Mouse (Mus musculus) MEL (cell line): Measurements from ENCODE around the gene Phtf2. TPM values are rescaled to one million over a fixed set of nuclear protein-coding genes. Genes with fewer than 3 reads are reported as not detected.

Experiments
- DNase-seq: peaks from one replicate; pipeline ENCODE4 v3.0.0; 2011; ENCODE audit warnings: low read depth, low spot score
- H3K27ac ChIP-seq: 2 replicates; pipeline ENCODE4 v1.5.1; 2012; ENCODE audit warnings: low read depth, mild to moderate bottlenecking, control low read depth, low read length, moderate library complexity; ENCODE audit not compliant: control insufficient read depth
- H3K27me3 ChIP-seq, 2 experiments: fragments of 150-350 bp in 1 of 2; sonication (generic) in 1 of 2; 2 replicates each; pipeline ENCODE4 v1.6.1; 2012; ENCODE audit warnings: low read length in 2 of 2, mild to moderate bottlenecking in 2 of 2, improper control_type of control experiment in 1 of 2, moderate library complexity in 1 of 2; ENCODE audit not compliant: insufficient read depth in 2 of 2, control insufficient read depth in 1 of 2
- H3K36me3 ChIP-seq, 2 experiments: 2 replicates each; pipeline ENCODE4 v1.6.1; 2012 to 2014; ENCODE audit warnings: low read length in 2 of 2, improper control_type of control experiment in 1 of 2, inconsistent platforms in 1 of 2, mild to moderate bottlenecking in 1 of 2; ENCODE audit not compliant: insufficient read depth in 2 of 2, control insufficient read depth in 1 of 2
- H3K4me1 ChIP-seq, 2 experiments: fragments of 150-350 bp in 1 of 2; sonication (generic) in 1 of 2; 2 replicates each; pipeline ENCODE4 v1.6.1; 2012; ENCODE audit warnings: low read length in 2 of 2, improper control_type of control experiment in 1 of 2, mild to moderate bottlenecking in 1 of 2; ENCODE audit not compliant: insufficient read depth in 2 of 2, control insufficient read depth in 1 of 2
- H3K4me3 ChIP-seq, 2 experiments: fragments of 150-350 bp in 1 of 2; sonication (generic) in 1 of 2; 2 replicates each; pipeline ENCODE4 v1.5.1; 2012; ENCODE audit warnings: low read depth in 2 of 2, low read length in 2 of 2, mild to moderate bottlenecking in 2 of 2, moderate library complexity in 2 of 2, control low read depth in 1 of 2, improper control_type of control experiment in 1 of 2; ENCODE audit not compliant: control insufficient read depth in 1 of 2, insufficient read depth in 1 of 2
- H3K79me2 ChIP-seq: 2 replicates; pipeline ENCODE4 v1.6.1; 2012; ENCODE audit warnings: mild to moderate bottlenecking, low read length, moderate library complexity; ENCODE audit not compliant: control insufficient read depth, poor library complexity, insufficient read depth
- H3K9ac ChIP-seq: 2 replicates; pipeline ENCODE4 v1.6.1; 2012; ENCODE audit warnings: low read depth, mild to moderate bottlenecking, control low read depth, low read length, moderate library complexity; ENCODE audit not compliant: control insufficient read depth, poor library complexity, severe bottlenecking
- H3K9me3 ChIP-seq: fragments of 150-350 bp; sonication (generic); replicated peaks from 2 replicates; pipeline ENCODE4 v1.6.1; 2012; ENCODE audit warnings: mild to moderate bottlenecking, low read length, improper control_type of control experiment, moderate library complexity; ENCODE audit not compliant: insufficient read depth
- BHLHE40 ChIP-seq: IDR thresholded peaks from 2 replicates; pipeline ENCODE4 v1.6.1; 2012; ENCODE audit warnings: low read depth, mild to moderate bottlenecking, inconsistent platforms, low read length, improper control_type of control experiment, borderline replicate concordance
- CHD1 ChIP-seq: IDR thresholded peaks from 2 replicates; pipeline ENCODE4 v1.6.1; 2012; ENCODE audit warnings: low read depth, mild to moderate bottlenecking, inconsistent platforms, low read length, improper control_type of control experiment
- CHD2 ChIP-seq: IDR thresholded peaks from 2 replicates; pipeline ENCODE4 v1.6.1; 2011; ENCODE audit warnings: low read length, improper control_type of control experiment
- E2F4 ChIP-seq: IDR thresholded peaks from 2 replicates; pipeline ENCODE4 v1.6.1; 2011; ENCODE audit warnings: low read depth, low read length, improper control_type of control experiment, borderline replicate concordance
- EP300 ChIP-seq, 2 experiments: IDR thresholded peaks; 2 replicates each; pipeline ENCODE4 v1.6.1; 2011; ENCODE audit warnings: improper control_type of control experiment in 2 of 2, low read length in 2 of 2, low read depth in 1 of 2, mild to moderate bottlenecking in 1 of 2
- GABPA ChIP-seq: IDR thresholded peaks from 2 replicates; pipeline ENCODE4 v1.6.1; 2012; ENCODE audit warnings: low read depth, mild to moderate bottlenecking, inconsistent platforms, low read length, improper control_type of control experiment, moderate library complexity
- GATA1 ChIP-seq: IDR thresholded peaks from 2 replicates; pipeline ENCODE4 v1.6.1; 2011; ENCODE audit warnings: low read depth, low read length, improper control_type of control experiment
- HCFC1 ChIP-seq: IDR thresholded peaks from 2 replicates; pipeline ENCODE4 v1.6.1; 2012; ENCODE audit warnings: low read depth, mild to moderate bottlenecking, inconsistent platforms, low read length, improper control_type of control experiment, moderate library complexity
- KAT2A ChIP-seq: conservative IDR thresholded peaks from 2 replicates; pipeline ENCODE4 v1.6.1; 2012; ENCODE audit warnings: low read depth, low read length, improper control_type of control experiment, inconsistent platforms
- MAX ChIP-seq: IDR thresholded peaks from 2 replicates; pipeline ENCODE4 v1.6.1; 2011; ENCODE audit warnings: low read length, improper control_type of control experiment
- MYB ChIP-seq: IDR thresholded peaks from 2 replicates; pipeline ENCODE4 v1.6.1; 2011; ENCODE audit warnings: mild to moderate bottlenecking, low read depth, low read length, improper control_type of control experiment
- MYC ChIP-seq: IDR thresholded peaks from 2 replicates; pipeline ENCODE4 v1.6.1; 2011; ENCODE audit warnings: low read depth, mild to moderate bottlenecking, low read length, improper control_type of control experiment, moderate library complexity
- NELFE ChIP-seq: IDR thresholded peaks from 2 replicates; pipeline ENCODE4 v1.6.1; 2011; ENCODE audit warnings: low read depth, low read length, improper control_type of control experiment
- NRF1 ChIP-seq: IDR thresholded peaks from 2 replicates; pipeline ENCODE4 v1.6.1; 2014; ENCODE audit warnings: low read depth, mild to moderate bottlenecking, inconsistent platforms, low read length, improper control_type of control experiment, moderate library complexity; ENCODE audit not compliant: poor library complexity, insufficient read depth, severe bottlenecking
- POLR2A ChIP-seq, 2 experiments: IDR thresholded peaks; 2 replicates each; pipeline ENCODE4 v1.6.1; 2011 to 2012; ENCODE audit warnings: low read length in 2 of 2, mild to moderate bottlenecking in 2 of 2, control low read depth in 1 of 2, improper control_type of control experiment in 1 of 2, low read depth in 1 of 2, moderate library complexity in 1 of 2; ENCODE audit not compliant: control insufficient read depth in 1 of 2, insufficient read depth in 1 of 2, poor library complexity in 1 of 2
- POLR2AphosphoS2 ChIP-seq: IDR thresholded peaks from 2 replicates; pipeline ENCODE4 v1.6.1; 2011; ENCODE audit warnings: low read length, improper control_type of control experiment
- POLR2AphosphoS5 ChIP-seq: IDR thresholded peaks from 2 replicates; pipeline ENCODE4 v1.6.1; 2012; ENCODE audit warnings: low read depth, borderline replicate concordance, mild to moderate bottlenecking, inconsistent platforms, low read length, moderate library complexity, mixed read lengths
- SIN3A ChIP-seq: IDR thresholded peaks from 2 replicates; pipeline ENCODE4 v1.6.1; 2012; ENCODE audit warnings: low read length, improper control_type of control experiment, inconsistent platforms
- SMC3 ChIP-seq: IDR thresholded peaks from 2 replicates; pipeline ENCODE4 v1.6.1; 2011; ENCODE audit warnings: low read depth, low read length, improper control_type of control experiment
- TAL1 ChIP-seq: IDR thresholded peaks from 2 replicates; pipeline ENCODE4 v1.6.1; 2012; ENCODE audit warnings: mild to moderate bottlenecking, inconsistent platforms, low read length, moderate library complexity, mixed read lengths
- TCF12 ChIP-seq: IDR thresholded peaks from 2 replicates; pipeline ENCODE4 v1.6.1; 2014; ENCODE audit warnings: low read depth, mild to moderate bottlenecking, inconsistent platforms, low read length, improper control_type of control experiment, moderate library complexity
- UBTF ChIP-seq: IDR thresholded peaks from 2 replicates; pipeline ENCODE4 v1.6.1; 2012; ENCODE audit warnings: low read depth, mild to moderate bottlenecking, inconsistent platforms, low read length, improper control_type of control experiment, moderate library complexity, borderline replicate concordance; ENCODE audit not compliant: insufficient read depth
- USF2 ChIP-seq, 2 experiments: IDR thresholded peaks; 2 replicates each; pipeline ENCODE4 v1.6.1; 2011 to 2012; ENCODE audit warnings: improper control_type of control experiment in 2 of 2, low read length in 2 of 2, borderline replicate concordance in 1 of 2, inconsistent platforms in 1 of 2, low read depth in 1 of 2, mild to moderate bottlenecking in 1 of 2; ENCODE audit not compliant: insufficient read depth in 1 of 2
- ZC3H11A ChIP-seq: IDR thresholded peaks from 2 replicates; pipeline ENCODE4 v1.6.1; 2012; ENCODE audit warnings: low read depth, mild to moderate bottlenecking, inconsistent platforms, low read length, improper control_type of control experiment
- ZMIZ1 ChIP-seq: IDR thresholded peaks from 2 replicates; pipeline ENCODE4 v1.6.1; 2012; ENCODE audit warnings: low read depth, mild to moderate bottlenecking, inconsistent platforms, low read length, improper control_type of control experiment, moderate library complexity
- ZNF384 ChIP-seq: IDR thresholded peaks from 2 replicates; pipeline ENCODE4 v1.6.1; 2012; ENCODE audit warnings: low read depth, mild to moderate bottlenecking, inconsistent platforms, low read length, improper control_type of control experiment
- polyA plus RNA-seq, 2 experiments: library from polyadenylated mRNA; stranded (reverse) in 1 of 2; unstranded in 1 of 2; fragments of >175 nt in 1 of 2; fragments of >200 nt in 1 of 2; gene quantifications; 2 replicates each; pipeline versions ENCODE4 v1.2.1 to v1.2.4; 2012; ENCODE audit warnings: low replicate concordance in 2 of 2, low read depth in 1 of 2; ENCODE audit not compliant: insufficient read length in 2 of 2, insufficient read depth in 1 of 2, missing spikeins in 1 of 2
- total RNA-seq: library from RNA; depleted of rRNA; stranded (reverse); fragments of 300-350 nt; gene quantifications from 2 replicates; pipeline ENCODE4 v1.2.3, GENCODE M21; 2012

Phtf2 gene
- total and polyA plus RNA-seq, 3 experiments = 20.0 TPM; not detected in 1

DNA sequence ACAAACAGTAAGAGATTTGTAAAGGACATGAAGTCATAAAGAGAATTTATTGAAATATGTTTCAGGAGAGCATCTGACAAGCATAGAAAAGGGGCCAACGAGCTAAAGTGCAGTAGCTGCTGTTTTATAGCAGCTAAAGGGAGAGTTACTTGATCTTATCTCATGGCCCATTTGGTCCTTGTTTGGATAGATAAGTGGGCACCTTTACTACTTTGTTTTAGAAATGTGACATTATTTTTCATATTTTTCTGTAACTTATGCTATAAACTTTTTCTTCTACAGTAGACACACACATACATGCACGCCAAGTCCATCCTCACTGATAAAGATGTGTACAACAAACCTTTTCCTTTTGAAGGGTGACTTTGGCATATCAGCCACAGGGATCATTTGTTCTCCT lies 23.5 kb upstream of the Phtf2 start (continued):
- TF ChIP-seq UBTF = no peak
- no peak for TF ChIP-seq MAX
- no peak for TF ChIP-seq GABPA
- TF ChIP-seq EP300 (IDR thresholded peaks at IDR 0.05; ENCODE audit: low read depth in 1 of 2, low read length in 2 of 2) = peak; percentile 88 to 89
- no peak for TF ChIP-seq SMC3
- TF ChIP-seq E2F4 = no peak
- TF ChIP-seq NELFE = no peak
- TF ChIP-seq POLR2AphosphoS2 = no peak
- no peak for TF ChIP-seq MYB
- TF ChIP-seq POLR2A (IDR thresholded peaks at IDR 0.05; ENCODE audit: control insufficient read depth in 1 of 2, insufficient read depth in 1 of 2, low read depth in 1 of 2, low read length in 2 of 2, poor library complexity in 1 of 2) = no peak

DNA sequence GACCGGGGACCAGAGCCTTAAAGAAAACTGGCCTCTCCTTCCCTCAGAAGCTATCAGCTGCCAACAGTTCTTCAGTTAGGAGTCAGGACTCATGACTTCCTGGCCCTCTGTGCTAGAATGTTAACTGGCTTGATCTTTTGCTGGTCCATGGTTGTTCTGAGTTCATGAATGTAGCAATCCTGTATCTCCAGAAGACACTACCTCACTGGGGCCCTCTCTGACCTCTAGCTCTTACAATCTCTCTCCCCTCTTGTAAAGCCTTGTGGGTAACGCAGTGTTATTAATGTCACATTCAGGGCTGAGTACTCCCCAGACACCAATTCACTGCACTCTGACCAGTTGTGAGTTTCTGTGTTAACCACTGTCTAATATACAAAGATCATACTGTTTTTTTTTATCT lies 22.7 kb upstream of the Phtf2 start:
- peak overlapping the region; percentile 8; the same call in 1 of the 2 replicates for H3K27ac ChIP-seq
- H3K4me1 ChIP-seq = peaks cover 18 to 27% of the 10 kb centered on the region in 2 experiments
- no peak overlapping the region for H3K9ac ChIP-seq
- no peaks in the 10 kb centered on the region for H3K27me3 ChIP-seq
- TF ChIP-seq TCF12 (peak; percentile 34; the same call in 1 of the 2 replicates), MYC (no peak), UBTF (no peak)
- TF ChIP-seq, all 39 proteins: peak for 1
- Histone ChIP-seq H3K4me3 (no peak overlapping the region), H3K36me3 (peaks cover 8 to 34% of the 10 kb centered on the region in 2 experiments), H3K79me2 (peaks cover 2% of the 10 kb centered on the region; the same call in 1 of the 2 replicates), H3K9me3 (no peaks in the 10 kb centered on the region)
- DNase-seq = no peak

DNA sequence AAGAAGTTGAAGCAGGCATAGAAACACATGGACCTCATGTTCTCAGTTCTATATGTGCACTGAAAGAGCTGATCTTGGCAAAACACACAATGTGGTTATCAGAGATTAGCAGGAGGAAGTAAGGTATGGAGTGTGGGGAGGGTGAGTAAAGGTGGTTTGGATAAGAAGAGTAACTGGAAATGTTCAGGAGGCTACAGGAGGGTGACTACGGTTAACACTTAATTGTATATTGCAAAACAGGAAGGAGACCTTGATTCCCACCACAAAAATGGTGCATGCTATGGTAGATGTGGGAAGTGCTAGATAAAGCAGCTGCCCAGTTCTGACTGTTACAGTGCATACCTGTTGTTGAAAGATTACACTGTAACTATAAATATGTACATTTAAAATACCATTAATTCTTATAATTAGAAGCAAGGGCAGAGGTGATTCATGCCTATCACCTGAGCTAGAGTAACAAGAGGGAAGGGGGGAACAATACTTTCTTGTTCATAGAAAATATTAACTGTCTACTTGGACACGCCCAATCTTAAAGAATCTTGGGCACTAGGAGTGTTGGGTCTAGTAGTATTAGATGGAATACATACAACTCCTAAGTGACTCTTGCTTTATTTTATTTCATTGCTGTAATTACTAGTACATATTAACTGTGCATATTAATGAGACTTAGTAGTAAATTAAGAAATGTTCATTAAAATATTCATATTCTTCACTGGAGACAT lies 15.7 kb upstream of the Phtf2 start:
- Histone ChIP-seq H3K4me3 (no peak overlapping the region), H3K9ac (no peak overlapping the region)
- TF ChIP-seq SIN3A (peak; percentile 92), E2F4 (no peak; the same call in 1 of the 2 replicates), ZMIZ1 (0 out of 2 replicates have a peak, but pooled peaks have one; percentile 23), BHLHE40 (peak; percentile 89), KAT2A (peak; percentile 51; the same call in 1 of the 2 replicates), NRF1 (no peak), MAX (peak; percentile 91), EP300 (IDR thresholded peaks at IDR 0.05; ENCODE audit: low read depth in 1 of 2, low read length in 2 of 2) (peak; percentile 99), CHD2 (no peak), CHD1 (no peak), POLR2AphosphoS5 (no peak), POLR2A (IDR thresholded peaks at IDR 0.05; ENCODE audit: control insufficient read depth in 1 of 2, insufficient read depth in 1 of 2, low read depth in 1 of 2, low read length in 2 of 2, poor library complexity in 1 of 2) (peak in 1 of 2 experiments; percentile 34; a peak in 1 of 4 replicates), HCFC1 (peak; percentile 61; the same call in 1 of the 2 replicates), GATA1 (peak; percentile 99), ZNF384 (no peak), ZC3H11A (no peak), TAL1 (peak; percentile 100), SMC3 (no peak; the same call in 1 of the 2 replicates), USF2 (IDR thresholded peaks at IDR 0.05; ENCODE audit: borderline replicate concordance in 1 of 2, insufficient read depth in 1 of 2, low read depth in 1 of 2, low read length in 2 of 2) (no peak)

More for the DNA sequence above, 15.7 kb upstream of the Phtf2 start:
- H3K27me3 ChIP-seq = no peaks in the 10 kb centered on the region
- H3K4me1 ChIP-seq = peaks cover 11 to 12% of the 10 kb centered on the region in 2 experiments
- H3K9me3 ChIP-seq = no peaks in the 10 kb centered on the region
- H3K36me3 ChIP-seq = peaks cover 15 to 25% of the 10 kb centered on the region in 2 experiments
- H3K79me2 ChIP-seq = peaks cover 2% of the 10 kb centered on the region
- peak overlapping the region; percentile 66 for H3K27ac ChIP-seq
- DNase-seq = peak; percentile 99
